Mouse (Mus musculus): ENCODE measurements around the gene Zscan21.
A peak's percentile ranks its signal among the peaks of the same experiment; 100 is the strongest.

The Zscan21 gene

DNA sequence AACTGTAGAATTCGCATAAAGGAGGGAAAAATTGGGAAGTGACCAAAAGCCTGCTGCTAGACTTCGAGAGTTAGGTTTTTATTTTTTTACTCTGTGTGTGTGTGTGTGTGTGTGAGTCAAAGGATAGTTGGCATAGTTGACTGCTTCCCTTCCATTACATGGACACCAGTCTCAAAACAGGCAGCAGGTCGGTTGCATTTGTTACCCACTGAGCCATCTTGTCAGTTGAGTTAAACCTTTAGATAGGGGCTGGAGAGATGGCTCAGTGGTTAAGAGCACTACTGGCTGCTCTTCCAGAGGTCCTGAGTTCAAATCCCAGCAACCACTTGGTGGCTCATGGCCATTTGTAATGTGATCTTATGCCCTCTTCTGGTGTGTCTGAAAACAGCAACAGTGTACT is 1.3 kb downstream of the Zscan21 start:
- no peak for DNase-seq (ENCODE audit: low spot score)

DNA sequence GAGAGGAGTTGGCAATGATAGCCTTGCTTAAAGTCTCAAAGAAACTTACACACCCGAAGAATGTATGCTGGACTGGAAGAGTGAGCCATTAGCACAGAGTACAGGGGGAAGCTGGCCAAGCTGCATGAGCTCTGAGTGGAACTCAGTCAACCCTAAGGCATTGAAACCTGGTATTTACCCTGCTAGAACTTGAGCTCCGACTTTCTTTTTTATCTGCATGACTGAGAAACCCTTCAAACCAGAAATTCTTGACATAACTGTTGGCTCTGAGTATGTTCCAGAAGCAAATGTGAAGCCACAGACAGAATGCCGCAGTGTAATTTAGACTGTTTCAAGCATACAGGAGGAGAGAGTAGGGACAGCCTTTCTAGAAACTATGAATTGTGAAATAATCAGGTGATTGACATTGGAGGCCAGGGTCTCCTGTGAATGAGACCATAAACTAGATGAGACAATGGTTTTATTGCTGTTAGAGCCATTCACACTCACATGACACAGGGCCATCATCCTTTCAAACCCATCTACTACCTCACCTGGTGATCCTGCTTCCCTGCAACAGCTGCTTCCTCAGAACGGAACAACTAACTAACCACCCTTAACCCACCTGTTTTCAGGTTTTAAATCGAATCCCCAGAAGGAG is 15.8 kb downstream of the Zscan21 start:
- DNase-seq (ENCODE audit: low spot score): no peak

DNA sequence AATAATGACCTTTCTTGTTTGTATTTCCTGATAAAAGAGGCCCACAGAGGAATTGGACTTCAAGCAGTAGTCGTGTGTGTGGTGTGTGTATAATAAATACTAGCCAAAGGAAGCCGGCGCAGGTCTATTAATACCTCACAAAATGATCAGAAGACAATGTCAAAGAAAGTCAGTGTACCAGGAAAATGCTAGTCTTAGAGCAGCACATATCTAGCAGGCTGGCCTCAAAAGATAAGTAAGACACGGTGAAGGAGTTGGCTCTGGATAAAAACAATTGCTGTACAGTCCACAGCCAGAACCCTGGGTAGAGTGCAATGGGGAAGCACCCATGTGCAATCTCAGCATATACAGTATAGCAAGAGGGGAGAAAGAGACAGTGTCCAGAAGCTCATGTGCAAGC is 20.6 kb downstream of the Zscan21 start:
- DNase-seq (ENCODE audit: low spot score): no peak

DNA sequence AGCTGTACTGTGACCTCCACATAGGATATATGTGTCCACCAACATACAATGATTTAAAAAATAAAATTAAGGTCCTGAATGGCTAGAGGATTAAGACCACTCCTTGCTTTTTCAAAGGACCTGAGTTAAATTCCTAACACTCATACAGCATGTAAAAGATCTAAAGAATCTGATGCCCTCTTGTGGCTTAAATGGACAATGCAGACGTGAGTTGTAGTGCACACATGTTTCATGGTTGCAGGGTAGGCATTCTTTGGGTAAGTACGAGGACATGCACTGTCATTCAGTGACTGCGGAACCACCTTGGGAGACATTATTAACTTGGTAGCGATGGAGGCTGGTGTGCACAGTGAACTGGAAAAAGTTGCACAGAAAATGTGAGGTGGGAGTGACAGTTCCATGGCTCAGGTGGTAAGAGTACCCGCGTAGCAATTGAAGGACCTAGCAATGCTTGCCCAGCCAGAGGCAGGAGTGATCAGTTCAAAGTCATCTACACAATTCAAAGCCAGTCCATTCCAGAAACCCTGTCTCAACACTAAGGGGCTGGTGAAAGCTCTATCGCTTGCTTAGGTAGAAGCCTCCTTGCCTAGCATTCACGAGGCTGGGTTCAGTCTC is 21.3 kb downstream of the Zscan21 start:
- DNase-seq (ENCODE audit: low spot score): no peak

DNA sequence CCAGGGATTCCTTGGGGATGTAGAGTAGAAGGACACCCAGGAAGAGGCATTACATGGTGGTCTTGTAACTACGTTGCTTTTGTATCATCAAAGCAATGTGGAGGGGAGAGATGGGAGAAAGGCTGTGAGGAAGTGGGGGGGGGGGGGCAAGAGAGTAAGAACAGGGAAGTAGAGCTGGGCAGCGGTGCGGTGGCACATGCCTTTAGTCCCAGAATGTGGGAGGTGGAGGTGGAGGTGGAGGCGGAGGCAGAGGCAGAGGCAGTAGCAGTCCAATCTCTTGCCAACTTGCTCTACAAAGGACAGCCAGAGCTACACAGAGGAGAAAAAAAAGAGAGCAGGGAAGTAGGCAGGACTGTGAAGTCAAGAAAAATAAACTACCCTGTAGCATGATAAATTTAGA is 21.9 kb downstream of the Zscan21 start:
- no peak for DNase-seq (ENCODE audit: low spot score)

DNA sequence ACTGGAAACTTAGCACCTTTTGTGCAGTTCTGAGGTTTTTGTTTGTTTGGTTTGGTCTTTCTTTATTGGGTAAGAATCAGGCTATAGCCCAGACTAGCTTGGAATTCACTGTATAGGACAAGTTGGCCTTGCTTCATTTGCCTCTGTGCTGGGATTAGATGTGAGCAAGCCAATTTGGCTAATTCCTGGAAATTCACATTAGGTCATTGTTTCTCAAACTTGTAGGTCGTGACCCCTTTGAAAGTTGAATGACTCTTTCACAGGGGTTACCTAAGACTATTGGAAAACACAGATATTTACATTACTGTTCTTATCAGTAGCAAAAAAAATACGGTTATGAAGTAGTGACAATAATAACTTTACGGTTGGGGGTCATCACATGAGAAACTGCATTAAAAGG is 37.7 kb downstream of the Zscan21 start:
- DNase-seq (ENCODE audit: low spot score): no peak

DNA sequence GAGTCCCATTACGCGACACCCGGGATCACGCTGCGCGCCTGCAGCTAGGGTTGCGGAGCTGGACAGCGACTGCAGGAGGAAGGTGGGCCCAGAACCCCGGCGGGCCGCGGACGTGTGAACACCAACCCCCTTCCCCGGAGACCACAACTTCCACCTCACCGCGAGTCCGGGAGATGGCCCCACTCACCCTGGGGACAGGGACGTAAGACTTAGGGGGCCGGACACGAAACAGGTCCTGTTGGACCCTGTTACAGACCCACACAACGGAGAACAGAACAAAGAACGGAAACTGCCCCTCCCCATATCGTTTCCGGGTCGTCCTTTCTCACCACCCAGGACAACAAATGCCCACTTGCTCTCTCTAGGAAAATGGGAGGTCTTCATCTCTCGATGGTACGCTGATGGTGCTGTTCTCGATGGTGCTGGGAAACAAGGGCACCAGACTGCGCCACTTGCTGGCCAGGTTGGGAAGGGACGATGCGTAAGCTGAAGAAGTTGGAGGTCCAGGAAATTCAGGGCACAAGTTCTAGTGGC is 38.8 kb downstream of the Zscan21 start, which contains the start of gene Zfp113:
Gene Zfp113 (minus strand): TSS at position 302 of the 534 bp plus-strand sequence.
- DNase-seq (ENCODE audit: low spot score): peak; percentile 62

DNA sequence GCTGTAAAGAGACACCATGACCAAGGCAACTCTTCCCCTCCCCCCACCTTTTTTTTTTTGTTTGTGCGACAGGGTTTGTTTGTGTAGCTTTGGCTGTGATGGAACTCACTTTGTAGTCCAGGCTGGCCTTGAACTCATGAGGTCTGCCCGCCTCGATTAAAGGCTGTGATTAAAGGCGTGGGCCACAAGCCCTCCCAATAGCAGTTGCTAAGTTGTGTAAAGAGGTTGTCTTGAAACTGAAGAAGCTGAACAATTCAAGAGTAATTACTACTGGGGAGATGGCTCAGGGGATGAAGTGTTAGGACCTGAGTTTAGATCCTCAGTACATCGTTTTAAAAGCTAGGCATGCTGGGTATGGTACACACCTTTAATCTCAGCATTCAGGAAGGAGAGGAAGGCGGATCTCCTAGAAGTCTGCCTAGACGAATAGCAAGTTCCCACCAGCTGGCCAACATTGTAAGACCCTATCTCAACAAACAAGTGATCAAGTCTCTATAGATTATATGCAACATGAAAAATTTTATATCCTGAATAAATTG is 43.6 kb downstream of the Zscan21 start:
- no peak for DNase-seq (ENCODE audit: low spot score)

DNA sequence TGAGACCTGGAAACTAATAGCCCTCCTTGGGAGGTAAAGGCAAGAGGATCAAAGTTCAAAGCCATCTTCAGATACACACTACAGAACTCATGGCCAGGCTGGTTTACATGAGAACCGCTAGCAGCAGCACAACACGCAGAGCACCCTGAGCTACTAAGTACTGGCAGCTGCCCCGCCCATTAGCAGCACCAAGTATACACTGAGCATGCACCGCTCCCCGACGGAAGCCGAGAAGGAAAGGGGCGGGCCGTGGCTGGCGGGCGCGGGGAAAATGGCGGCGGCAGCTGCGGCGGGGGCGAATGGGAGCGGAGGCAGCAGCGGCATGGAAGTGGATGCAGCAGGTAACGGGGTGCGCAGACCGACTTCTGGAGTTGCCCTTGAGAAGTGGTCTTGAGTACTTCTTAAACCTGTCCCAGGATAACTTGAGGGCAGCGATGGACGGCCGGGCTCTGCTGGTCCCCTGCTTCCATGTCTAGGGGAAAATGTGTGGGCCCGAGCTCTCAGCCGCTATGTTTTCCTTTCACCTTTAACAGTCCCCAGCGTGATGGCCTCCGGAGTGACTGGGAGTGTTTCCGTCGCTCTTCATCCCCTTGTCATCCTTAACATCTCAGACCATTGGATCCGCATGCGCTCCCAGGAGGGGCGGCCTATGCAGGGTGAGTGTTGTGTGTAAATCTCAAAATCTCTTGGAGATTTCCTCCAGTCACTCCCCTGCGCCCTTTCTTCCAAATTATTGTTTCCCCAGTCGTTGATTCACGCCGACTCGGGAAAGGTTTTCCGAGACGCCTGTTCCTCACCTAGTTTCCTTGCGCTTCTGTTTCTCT is 44.4 kb downstream of the Zscan21 start, which contains the start of gene Cops6:
Gene Cops6 (plus strand): TSS at position 230 of the 824 bp plus-strand sequence.
- peak; percentile 89 for DNase-seq (ENCODE audit: low spot score)

DNA sequence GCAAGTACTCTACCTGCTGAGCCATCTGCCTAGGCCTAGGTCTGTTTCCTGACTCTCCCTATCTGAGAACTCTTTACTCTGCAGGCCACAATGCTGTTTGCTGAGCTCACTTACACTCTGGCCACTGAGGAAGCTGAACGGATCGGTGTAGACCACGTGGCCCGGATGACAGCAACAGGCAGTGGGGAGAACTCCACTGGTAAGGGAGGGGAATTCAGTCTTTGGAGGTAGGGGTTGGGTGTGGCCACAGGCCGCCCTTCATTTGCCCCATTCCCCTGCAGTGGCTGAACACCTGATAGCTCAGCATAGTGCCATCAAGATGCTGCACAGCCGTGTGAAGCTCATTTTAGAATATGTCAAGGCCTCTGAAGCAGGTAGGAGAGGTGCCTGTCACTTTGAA is 46.3 kb downstream of the Zscan21 start:
- no peak for DNase-seq (ENCODE audit: low spot score)

DNA sequence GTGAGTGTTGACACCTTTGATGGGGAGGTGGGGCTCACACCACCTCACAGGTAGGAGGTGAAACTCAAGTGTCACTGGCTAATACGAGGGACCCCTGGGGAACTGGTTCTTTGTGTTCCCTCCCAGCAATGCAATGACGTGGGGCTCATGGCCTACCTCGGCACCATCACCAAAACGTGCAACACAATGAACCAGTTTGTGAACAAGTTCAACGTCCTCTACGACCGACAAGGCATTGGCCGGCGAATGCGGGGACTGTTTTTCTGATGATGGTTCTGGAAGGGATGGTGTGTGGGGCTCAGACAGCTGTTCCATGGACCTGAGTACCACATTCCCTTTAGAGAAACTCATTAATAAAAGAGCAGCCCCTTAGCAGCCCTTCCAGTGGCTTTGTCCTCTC is 46.9 kb downstream of the Zscan21 start:
- no peak for DNase-seq (ENCODE audit: low spot score)

DNA sequence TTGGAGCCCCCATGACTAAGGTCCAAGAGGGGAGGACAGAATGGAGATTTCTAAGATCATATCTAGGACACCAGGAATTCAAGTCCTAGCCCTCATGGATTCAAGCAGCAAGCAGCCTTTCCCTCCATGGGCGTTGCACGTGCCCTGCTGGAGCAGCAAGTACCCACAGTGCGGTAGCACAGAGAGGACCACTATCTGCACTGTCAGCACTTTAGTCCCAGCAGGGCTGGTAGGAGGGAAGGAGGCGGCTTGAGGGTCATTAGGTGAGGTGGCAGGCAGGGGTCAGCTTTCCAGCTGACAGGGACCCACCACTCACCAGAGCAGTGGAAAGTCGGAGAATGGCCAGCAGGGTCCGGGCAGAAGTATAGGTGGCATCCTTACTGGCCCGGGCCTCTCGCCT is 48.9 kb downstream of the Zscan21 start:
- no peak for DNase-seq (ENCODE audit: low spot score)

DNA sequence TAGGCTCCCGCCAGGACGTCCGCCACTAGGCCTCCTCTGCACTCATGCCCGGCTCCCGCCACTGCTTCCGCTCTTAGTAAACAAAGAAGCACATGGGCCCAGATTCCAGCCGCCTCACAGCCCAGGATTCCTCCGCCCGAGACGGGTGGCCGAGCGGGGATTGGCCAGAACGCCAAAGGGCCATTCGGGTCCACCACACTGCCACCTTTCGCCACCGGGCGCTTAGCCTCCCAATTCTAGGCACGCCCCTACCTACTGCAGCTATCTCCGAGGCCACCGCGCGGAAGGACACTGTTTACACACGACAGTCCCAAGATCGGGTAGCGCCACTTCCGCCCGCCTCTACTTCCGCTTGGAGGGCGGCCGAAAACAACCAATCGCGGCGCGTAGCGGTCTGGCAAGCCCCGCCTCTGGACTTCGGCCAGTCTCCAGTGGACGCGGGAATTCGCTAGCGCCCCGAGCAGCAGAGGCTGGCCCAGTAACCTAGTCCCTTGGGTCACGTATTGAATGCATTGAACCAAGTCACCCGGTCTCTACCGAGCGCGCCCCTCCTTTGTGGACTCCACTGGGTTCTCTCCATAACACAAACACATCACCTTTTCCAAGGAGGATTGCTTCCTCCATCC is 54.3 kb downstream of the Zscan21 start:
- DNase-seq (ENCODE audit: low spot score): peak; percentile 93

DNA sequence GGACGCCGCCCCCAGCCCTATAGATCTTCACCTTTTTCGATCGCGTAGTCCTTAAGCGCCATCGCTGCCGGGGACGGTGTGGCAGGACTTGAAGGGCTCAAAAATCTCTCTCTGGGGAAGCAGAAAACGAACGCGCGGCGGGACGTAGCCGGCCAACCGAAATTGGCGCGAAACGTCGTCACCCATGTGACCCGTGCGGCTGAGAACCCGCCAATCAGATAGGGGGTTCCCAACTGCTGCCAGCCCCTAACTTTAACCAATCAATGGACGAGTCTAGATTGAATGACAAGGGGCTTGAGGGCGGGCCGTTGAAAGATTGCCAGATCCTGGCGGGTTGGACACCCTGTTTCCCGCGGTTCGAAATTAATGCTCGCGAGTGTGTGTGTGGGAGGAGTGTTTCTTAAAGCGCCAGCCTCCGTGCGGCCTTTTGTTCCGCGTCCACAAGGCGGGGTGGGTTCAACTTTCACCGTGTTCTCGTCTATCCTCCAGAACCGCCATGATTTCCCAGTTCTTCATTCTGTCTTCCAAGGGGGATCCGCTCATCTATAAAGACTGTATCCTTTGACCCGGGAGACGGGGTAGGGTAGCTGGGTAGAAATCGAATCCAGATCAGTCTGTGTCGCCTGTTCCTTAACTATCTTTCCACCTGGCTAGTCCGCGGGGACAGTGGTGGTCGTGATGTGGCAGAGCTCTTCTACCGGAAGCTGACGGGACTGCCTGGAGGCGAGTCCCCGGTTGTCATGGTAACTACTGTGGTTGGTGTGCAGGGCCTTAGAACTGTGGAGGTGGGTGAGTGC is 55.2 kb downstream of the Zscan21 start, which contains the start of the genes Ap4m1 and Mcm7:
Gene Ap4m1 (plus strand): TSS at position 308 of the 797 bp plus-strand sequence.
Gene Mcm7 (minus strand): TSS at position 728 of the 797 bp plus-strand sequence.
- DNase-seq (ENCODE audit: low spot score): peak; percentile 94

DNA sequence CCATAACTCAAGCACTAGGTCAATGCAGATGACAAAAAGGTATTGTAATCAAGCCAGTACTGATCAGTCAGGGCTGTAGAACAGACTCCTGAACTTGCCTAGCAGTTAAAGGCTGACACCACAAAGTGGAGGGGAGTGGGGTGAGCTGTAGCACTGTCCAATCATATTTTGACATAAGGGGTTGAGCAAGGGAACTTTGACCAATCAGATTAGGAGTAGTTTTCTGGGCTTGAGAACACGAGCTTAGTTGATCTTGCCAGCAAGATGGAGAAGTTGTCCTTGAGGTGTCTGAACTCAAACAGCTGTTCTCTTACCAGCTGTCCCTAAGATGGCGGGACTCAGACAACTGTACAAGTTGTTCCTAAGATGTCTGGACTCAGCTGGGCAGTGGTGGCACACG is 56.5 kb downstream of the Zscan21 start:
- DNase-seq (ENCODE audit: low spot score): no peak
